Mouse (Mus musculus) megakaryocyte, embryonic 14.5 days (primary cell): Measurements from ENCODE around the gene Izumo4.

Source experiments
- FLI1 ChIP-seq: IDR thresholded peaks from 2 replicates; pipeline ENCODE4 v1.6.1; 2012; ENCODE audit warnings: low read length, inconsistent platforms, mixed read lengths
- GATA1 ChIP-seq: IDR thresholded peaks from 3 replicates; pipeline ENCODE4 v1.6.1; 2012; ENCODE audit warnings: mixed read lengths, low read length, inconsistent platforms, borderline replicate concordance

- TF ChIP-seq FLI1 (no peak), GATA1 (no peak)
Observed at GRCm38 (mm10) chr10:80671251-80671650, 30.7 kb upstream of the Izumo4 start.
